Mouse (Mus musculus): ENCODE measurements around the gene Kncn.

Gene Kncn

DNA sequence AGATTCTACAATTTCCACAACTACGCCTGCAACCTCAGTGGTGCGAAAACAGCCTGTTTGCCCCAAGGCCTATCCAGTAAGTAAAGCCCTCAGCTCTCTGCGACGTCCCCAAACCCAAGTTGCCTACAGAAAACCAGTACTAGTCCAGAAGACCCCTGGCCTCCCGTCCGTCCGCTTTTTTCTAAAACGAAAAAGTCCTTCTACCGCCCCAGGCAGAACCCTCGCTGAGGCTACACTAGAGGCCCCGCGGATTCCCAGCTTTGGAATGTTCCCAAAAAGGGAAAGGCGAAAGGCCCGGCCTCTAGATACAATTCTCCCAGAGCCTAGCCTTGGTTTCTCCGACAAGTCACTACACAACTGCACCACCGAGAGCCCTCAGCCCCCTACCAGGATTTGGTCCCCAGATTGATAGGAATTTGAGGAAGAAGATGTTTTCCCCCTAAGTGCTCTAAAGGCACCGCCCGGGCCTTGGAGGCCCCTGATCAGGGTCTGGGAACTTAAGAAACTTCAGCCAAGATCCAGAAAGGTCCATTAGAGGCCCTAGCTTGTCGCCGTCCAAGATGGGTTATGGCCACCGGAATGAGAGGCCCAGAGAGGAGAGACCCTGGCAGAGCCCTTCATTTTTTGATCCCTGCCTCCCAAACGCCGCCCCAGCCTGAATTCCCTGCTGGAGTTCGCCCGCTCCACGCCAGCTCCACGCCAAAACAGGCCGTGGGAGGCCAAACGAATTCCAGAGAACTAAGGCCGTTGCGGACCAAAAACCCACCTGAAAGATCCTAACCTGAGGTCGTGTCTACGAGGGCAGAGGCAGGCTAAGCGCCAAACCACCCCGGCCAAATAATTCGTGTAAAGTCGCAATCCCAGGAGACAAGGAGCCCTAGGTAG lies 54.3 kb downstream of the Kncn start:
- no peak for DNase-seq

Measured in thymus, postnatal 4 days (tissue).